Mouse (Mus musculus) embryonic fibroblast, embryonic 13.5 days (primary cell): ENCODE measurements around the gene Metap1d. TPM values are rescaled to one million over a fixed set of nuclear protein-coding genes. Genes with fewer than 3 reads are reported as not detected.

Source experiments
- H3K27ac ChIP-seq: 2 replicates; pipeline ENCODE4 v1.5.1; 2012; ENCODE audit warnings: low read length, control low read depth, inconsistent platforms; ENCODE audit not compliant: insufficient read depth
- H3K4me1 ChIP-seq: 2 replicates; pipeline ENCODE4 v1.6.1; 2011; ENCODE audit warnings: low read length; ENCODE audit not compliant: control insufficient read depth, insufficient read depth
- H3K4me3 ChIP-seq: 2 replicates; pipeline ENCODE4 v1.5.1; 2011; ENCODE audit warnings: mild to moderate bottlenecking, control low read depth, low read length; ENCODE audit not compliant: insufficient read depth
- CTCF ChIP-seq: IDR thresholded peaks from 2 replicates; pipeline ENCODE4 v1.5.1; 2011; ENCODE audit warnings: mild to moderate bottlenecking, control low read depth, low read length, moderate library complexity, borderline replicate concordance; ENCODE audit not compliant: insufficient read depth
- POLR2A ChIP-seq: IDR thresholded peaks from 2 replicates; pipeline ENCODE4 v1.6.1; 2011; ENCODE audit warnings: low read depth, mild to moderate bottlenecking, control low read depth, low read length, moderate library complexity
- polyA plus RNA-seq: library from polyadenylated mRNA; stranded (reverse); fragments of >200 nt; gene quantifications from 2 replicates; pipeline ENCODE4 v1.2.4, GENCODE M21; 2011; ENCODE audit warnings: low read depth; ENCODE audit not compliant: missing spikeins, insufficient read length

Gene Metap1d
- polyA plus RNA-seq, 1 experiment = 37.1 TPM

DNA sequence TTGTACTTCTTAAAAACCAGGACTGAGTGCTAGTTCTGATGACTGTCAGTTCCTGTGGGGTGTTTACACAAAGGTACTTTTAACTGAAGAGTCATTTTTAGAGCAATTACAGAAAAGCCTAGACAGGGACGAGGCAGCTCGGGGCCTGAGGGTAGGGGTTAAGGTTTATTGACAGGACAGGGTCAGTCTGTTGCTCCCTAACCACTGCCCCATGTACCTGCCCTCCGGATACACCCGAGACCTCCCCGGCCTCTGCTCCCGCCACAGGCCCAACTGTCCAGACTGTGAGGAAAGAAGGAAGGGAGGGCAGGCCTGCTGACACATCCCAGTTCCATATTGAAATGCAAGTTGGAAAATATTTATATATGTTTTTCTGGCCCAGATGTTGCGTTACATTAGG, 20.8 kb downstream of the Metap1d start:
- no peak for TF ChIP-seq CTCF
- Histone ChIP-seq H3K4me1 (peaks cover 2% of the 10 kb centered on the region; the same call in 1 of the 2 replicates), H3K4me3 (no peak overlapping the region), H3K27ac (peak overlapping the region; percentile 30)

DNA sequence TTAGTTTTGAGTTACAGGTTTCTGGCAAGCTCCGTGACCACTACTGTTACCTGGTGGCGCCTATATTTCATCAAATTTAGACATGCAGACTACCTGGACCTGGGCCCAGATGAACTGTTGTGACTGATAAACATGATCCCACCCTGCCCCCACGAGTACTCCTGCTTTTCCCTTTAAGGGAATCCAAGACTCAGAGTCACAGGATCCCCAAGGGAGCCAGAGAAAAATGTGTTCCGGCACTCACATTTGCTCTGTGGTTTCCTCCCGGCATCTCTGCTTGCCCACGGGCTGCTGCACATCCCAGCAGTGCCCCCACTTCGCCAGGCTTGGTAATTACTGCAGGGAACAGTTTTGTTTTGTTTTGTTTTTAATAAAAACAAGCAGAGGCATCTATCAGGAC, 21.3 kb downstream of the Metap1d start:
- H3K27ac ChIP-seq = peak overlapping the region; percentile 30

DNA sequence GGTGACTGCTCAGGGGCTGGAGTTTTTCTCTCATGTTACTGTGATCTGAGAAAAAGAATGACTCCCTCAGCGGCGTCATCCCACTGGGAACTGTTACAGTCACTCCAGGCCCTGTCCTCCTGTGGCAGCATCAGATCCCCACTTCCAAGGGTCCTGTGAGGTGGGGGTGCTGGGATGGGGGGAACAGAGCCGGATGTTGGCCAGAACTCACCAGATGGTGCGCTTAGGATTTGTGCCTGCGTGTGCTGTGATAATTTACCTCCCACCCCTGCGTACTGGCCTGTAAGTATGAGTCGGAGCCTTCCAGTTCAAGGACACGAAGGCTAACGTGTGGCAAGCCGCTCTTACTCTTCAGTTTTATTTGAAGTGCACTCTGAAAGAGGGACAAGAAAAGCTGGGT, 22.2 kb downstream of the Metap1d start:
- TF ChIP-seq POLR2A = no peak
- TF ChIP-seq CTCF = no peak
- H3K27ac ChIP-seq = peak overlapping the region; percentile 7; the same call in 1 of the 2 replicates
- H3K4me1 ChIP-seq = peaks cover 2% of the 10 kb centered on the region; the same call in 1 of the 2 replicates
- H3K4me3 ChIP-seq = no peak overlapping the region

More for the DNA sequence above, 21.3 kb downstream of the Metap1d start:
- no peak for TF ChIP-seq CTCF
- no peak for TF ChIP-seq POLR2A
- H3K4me3 ChIP-seq = no peak overlapping the region
- H3K4me1 ChIP-seq = peaks cover 2% of the 10 kb centered on the region; the same call in 1 of the 2 replicates

DNA sequence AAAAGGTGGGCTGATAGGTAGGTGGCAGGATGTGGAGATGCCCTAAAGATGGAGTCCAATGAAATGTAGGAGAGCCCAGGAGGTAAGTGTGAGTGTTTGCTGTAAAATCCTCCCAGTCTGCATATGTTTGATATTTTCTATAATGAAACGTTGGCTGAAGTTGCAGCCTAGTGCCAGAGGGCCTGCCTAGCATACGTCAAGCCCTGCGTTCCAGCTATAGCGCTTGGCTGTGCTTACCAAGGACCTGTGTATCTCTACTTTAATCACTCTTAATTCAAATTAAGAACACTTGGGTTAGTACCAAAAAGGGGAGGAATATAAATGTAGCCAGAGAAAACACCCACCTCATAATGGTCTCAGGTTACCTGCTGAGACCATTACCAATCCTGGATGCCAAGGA, 22.7 kb downstream of the Metap1d start:
- no peak for TF ChIP-seq POLR2A
- H3K4me3 ChIP-seq = no peak overlapping the region
- H3K27ac ChIP-seq = no peak overlapping the region

DNA sequence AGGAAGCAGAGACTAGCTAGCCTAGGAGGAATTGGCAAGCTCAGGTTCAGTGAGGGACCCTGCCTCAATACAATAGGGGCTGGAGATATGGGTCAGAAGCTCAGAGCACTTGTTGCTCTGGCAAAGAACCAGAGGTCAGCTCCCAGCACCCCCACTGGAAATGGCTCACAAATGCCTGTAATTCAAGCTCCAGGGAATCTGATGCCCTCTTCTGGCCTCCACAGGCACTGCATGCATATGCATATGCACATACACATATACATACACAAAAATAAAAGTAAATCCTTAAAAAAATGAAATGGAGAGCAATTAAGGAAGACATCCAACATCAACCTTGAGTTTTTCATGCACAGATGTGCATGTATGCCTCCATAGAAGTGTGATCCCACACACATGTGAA, 24.7 kb downstream of the Metap1d start:
- Histone ChIP-seq H3K4me3 (no peak overlapping the region), H3K4me1 (peaks cover 2% of the 10 kb centered on the region; the same call in 1 of the 2 replicates), H3K27ac (no peak overlapping the region)
- TF ChIP-seq POLR2A (no peak), CTCF (no peak)

More for the DNA sequence above, 22.7 kb downstream of the Metap1d start:
- peaks cover 2% of the 10 kb centered on the region; the same call in 1 of the 2 replicates for H3K4me1 ChIP-seq

DNA sequence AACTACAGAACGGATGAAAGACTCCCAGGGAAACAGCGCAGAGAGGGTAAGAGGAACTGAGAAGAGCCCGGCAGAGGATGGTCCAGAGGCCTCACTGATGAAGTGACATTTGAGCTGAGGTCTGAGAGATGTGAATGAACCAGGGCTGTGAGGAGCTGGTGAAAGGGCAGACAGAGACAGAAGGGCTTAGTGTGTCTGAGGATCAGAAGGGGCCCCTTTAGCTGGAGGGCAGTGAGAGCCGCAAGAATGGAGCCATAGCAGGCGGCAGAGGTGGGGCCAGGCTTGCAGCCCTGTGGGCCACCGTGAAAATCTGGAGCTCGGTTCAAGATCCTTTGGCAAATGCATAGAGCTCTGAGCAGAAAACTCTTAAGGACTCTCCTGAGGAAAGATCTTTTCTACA, 26.8 kb downstream of the Metap1d start:
- H3K4me1 ChIP-seq = no peaks in the 10 kb centered on the region; the same call in 1 of the 2 replicates

DNA sequence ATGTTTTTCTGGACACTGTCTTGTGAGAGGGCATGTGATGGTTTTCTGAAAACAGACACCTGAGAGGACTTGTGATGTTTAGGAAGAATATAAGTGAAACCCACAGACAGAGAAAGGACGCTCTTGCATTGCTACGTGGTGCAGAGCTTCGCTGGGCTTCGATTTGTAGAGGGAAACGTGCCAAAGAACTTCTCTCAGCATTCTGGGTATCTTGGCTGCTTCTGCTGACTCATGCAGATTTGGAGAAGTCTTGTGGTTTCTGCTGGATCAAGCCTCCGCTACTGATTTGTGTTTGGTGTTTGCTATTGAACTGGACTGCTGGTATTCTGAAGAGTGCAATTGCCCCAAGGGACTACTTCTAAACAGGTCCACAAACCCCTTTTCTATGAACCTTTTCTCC, 28.7 kb downstream of the Metap1d start:
- Histone ChIP-seq H3K4me3 (no peak overlapping the region), H3K27ac (no peak overlapping the region)
- no peak for TF ChIP-seq CTCF
- TF ChIP-seq POLR2A = no peak

More for the DNA sequence above, 26.8 kb downstream of the Metap1d start:
- Histone ChIP-seq H3K4me3 (no peak overlapping the region), H3K27ac (no peak overlapping the region)
- TF ChIP-seq CTCF (no peak), POLR2A (no peak)

DNA sequence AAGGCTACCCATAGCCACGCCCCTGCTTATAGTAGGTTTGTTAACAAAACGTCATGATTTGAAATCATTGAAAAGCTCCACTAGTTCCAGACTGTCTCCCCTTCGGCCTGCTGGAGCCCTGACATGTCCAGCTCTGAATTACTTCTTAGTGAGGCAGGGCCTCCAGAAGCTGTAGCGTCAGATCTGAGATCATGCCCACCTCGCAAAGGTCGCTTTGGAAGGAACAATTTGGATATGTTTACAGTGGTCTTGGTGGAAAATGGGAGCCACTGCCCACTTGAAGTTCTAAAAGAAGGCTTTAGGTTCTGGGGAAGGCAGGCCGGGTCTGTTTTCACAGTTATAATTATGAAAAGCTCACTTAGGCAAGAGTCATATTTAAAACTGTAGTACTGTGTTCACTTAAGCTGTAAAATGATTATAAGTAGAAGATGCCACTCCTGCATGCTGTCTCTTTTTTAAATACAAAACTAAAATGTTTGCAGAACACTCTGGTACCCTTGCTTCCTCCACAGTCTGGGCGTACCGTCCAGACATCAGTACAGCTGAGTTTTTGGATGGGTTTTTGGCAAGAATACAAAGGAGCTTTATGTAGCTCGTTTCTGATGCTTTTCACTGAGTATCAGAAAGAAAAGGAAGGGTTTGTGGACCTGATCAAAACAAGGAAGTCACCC, 30.1 kb downstream of the Metap1d start:
- Histone ChIP-seq H3K4me3 (no peak overlapping the region), H3K27ac (no peak overlapping the region), H3K4me1 (no peaks in the 10 kb centered on the region)
- TF ChIP-seq CTCF = no peak
- TF ChIP-seq POLR2A = no peak

More for the DNA sequence above, 28.7 kb downstream of the Metap1d start:
- no peaks in the 10 kb centered on the region for H3K4me1 ChIP-seq

DNA sequence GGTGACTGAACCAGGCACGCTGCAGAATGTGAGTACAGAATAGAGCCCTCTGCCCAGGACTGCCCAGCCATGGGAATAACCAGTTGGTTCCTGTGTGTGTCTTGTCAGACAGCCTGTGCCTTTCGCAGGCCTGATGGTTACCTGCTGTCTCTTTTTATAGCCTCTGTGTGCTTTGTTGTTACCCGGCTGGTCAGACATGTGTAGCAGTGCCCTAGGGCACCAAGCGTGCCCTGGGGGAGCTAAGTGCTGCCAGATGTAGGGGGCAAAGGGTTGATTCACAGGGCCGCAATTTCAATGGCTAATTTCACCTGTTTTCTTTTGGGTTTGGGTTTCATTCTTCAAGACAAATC, 30.6 kb downstream of the Metap1d start:
- TF ChIP-seq CTCF (no peak), POLR2A (no peak)
- Histone ChIP-seq H3K4me3 (no peak overlapping the region), H3K4me1 (no peaks in the 10 kb centered on the region), H3K27ac (no peak overlapping the region)

DNA sequence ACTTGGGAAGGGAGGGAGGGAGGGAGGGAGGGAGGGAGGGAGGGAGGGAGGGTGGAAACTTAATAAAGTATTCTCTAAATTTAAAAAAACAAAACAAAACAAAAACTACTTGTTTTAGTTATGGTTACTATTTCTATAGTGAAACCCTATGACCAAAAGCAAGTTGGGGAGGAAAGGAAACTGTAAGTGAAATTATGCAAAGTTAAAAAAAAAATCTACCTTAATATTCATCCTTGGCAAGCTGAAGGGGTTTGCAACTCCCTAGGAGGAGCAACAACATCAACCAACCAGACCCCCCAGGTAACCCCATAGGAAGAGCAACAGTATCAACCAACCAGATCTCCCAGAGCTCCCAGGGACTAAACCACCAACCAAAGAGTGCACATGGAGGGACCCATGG, 38.2 kb downstream of the Metap1d start:
- no peak overlapping the region for H3K4me3 ChIP-seq
- no peak for TF ChIP-seq CTCF
- no peak for TF ChIP-seq POLR2A
- no peak overlapping the region for H3K27ac ChIP-seq
- H3K4me1 ChIP-seq = peaks cover 4% of the 10 kb centered on the region; the same call in 1 of the 2 replicates

DNA sequence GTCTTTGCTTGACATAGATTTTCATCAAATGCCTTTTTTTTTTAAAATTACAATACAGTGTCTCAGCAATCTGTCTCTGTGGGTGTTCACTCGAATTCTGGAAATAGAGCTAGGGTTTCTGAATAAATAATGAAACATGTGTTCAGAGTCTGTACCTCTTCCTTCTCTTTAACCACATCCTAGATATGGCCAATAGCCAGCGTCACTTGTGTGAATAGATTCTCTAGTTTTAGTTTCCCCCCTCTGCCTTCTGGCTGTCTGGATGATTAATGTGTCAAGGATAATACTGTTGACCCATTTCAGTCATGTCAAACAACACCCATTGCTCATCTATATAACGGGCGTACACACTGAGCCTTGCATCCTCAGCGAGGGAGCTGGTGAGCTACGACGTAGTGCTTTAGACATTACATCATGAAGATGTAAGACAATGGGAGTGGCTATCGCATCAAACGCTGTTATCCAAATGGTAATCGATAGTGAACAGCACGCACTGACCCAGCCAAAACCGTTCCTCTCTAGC, 40.1 kb downstream of the Metap1d start:
- TF ChIP-seq CTCF = no peak
- TF ChIP-seq POLR2A = no peak
- Histone ChIP-seq H3K4me3 (no peak overlapping the region), H3K4me1 (peaks cover 4% of the 10 kb centered on the region; the same call in 1 of the 2 replicates), H3K27ac (no peak overlapping the region)
